Mouse (Mus musculus) intestine, postnatal 0 days (tissue): ENCODE results near the gene Arhgap31. TPM values are rescaled to one million over a fixed set of nuclear protein-coding genes. Genes with fewer than 3 reads are reported as not detected.

Experiments
- ATAC-seq: fragments of 200-750 bp; cut with Nextera tagmentation; 2 replicates; pipeline ENCODE4 v1.8.0; 2017; ENCODE audit warnings: mild to moderate bottlenecking, moderate TSS enrichment, moderate library complexity
- H3K27ac ChIP-seq: fragments of 300-500 bp; sonication (generic); 2 replicates; pipeline ENCODE4 v1.5.1; 2014; ENCODE audit warnings: mild to moderate bottlenecking, low read depth, low read length, moderate library complexity
- H3K27me3 ChIP-seq: fragments of 300-500 bp; sonication (generic); replicated peaks from 2 replicates; pipeline ENCODE4 v1.6.1; 2014; ENCODE audit warnings: low read length, mixed read lengths; ENCODE audit not compliant: control insufficient read depth, insufficient read depth
- H3K36me3 ChIP-seq: fragments of 300-500 bp; sonication (generic); 2 replicates; pipeline ENCODE4 v1.6.1; 2014; ENCODE audit warnings: mild to moderate bottlenecking, moderate library complexity; ENCODE audit not compliant: control insufficient read depth, insufficient read depth
- H3K4me1 ChIP-seq: fragments of 300-500 bp; sonication (generic); replicated peaks from 2 replicates; pipeline ENCODE4 v1.6.1; 2014; ENCODE audit warnings: antibody characterized with exemption, low read length, mixed read lengths; ENCODE audit not compliant: control insufficient read depth, insufficient read depth
- H3K4me2 ChIP-seq: fragments of 300-500 bp; sonication (generic); replicated peaks from 2 replicates; pipeline ENCODE4 v1.6.1; 2014; ENCODE audit warnings: low read depth, mild to moderate bottlenecking, moderate library complexity
- H3K4me3 ChIP-seq: fragments of 300-500 bp; sonication (generic); 2 replicates; pipeline ENCODE4 v1.5.1; 2014; ENCODE audit warnings: low read depth, low read length
- H3K9ac ChIP-seq: fragments of 300-500 bp; sonication (generic); 2 replicates; pipeline ENCODE4 v1.6.1; 2014; ENCODE audit warnings: mild to moderate bottlenecking, low read depth, low read length
- H3K9me3 ChIP-seq: fragments of 300-500 bp; sonication (generic); 2 replicates; pipeline ENCODE4 v1.6.1; 2016; ENCODE audit warnings: mixed run types; ENCODE audit not compliant: control insufficient read depth
- CTCF ChIP-seq: sonication (generic); IDR thresholded peaks from 2 replicates; pipeline ENCODE4 v1.5.1; 2016; ENCODE audit warnings: low read depth, mild to moderate bottlenecking, control low read depth, antibody characterized with exemption, moderate library complexity
- WGBS: fragments of 180-500 bp; shearing (Covaris S2); extraction: QIAGEN DNeasy Blood & Tissue Kit; methylation state at CpG from one replicate; pipeline ENCODE4 v1.1.7; 2014; 5-methylcytosine and 5-hydroxymethylcytosine counted together
- polyA plus RNA-seq: library from polyadenylated mRNA; unstranded; fragments of >200 nt; fragmentation: Nextera tagmentation; extraction: Ambion mirVana; gene quantifications from 2 replicates; pipeline ENCODE4 v1.2.1, GENCODE M21; 2015

Gene Arhgap31
- polyA plus RNA-seq, 1 experiment from 2014 or later, result 2.8 TPM

GRCm38 (mm10) chr16:38757626-38758025 is 44.6 kb upstream of the Arhgap31 start:
- ATAC-seq, result no peak
- H3K27ac ChIP-seq, result no peak overlapping the region
- peaks cover 35% of the 10 kb centered on the region for H3K36me3 ChIP-seq
- H3K9ac ChIP-seq, result no peak overlapping the region
- no peak for TF ChIP-seq CTCF
- no peak overlapping the region for H3K4me2 ChIP-seq
- 95% methylated on average over 19 of the region's 19 CpGs for WGBS
- no peaks in the 10 kb centered on the region for H3K27me3 ChIP-seq
- no peak overlapping the region for H3K4me3 ChIP-seq
- H3K4me1 ChIP-seq, result 0 out of 2 replicates have a peak, but pooled peaks cover 4% of the 10 kb centered on the region
- H3K9me3 ChIP-seq, result no peaks in the 10 kb centered on the region

GRCm38 (mm10) chr16:38756572-38756971 is 43.5 kb upstream of the Arhgap31 start:
- Histone ChIP-seq H3K27ac (no peak overlapping the region), H3K36me3 (peaks cover 35% of the 10 kb centered on the region), H3K27me3 (no peaks in the 10 kb centered on the region), H3K4me3 (no peak overlapping the region), H3K4me1 (0 out of 2 replicates have a peak, but pooled peaks cover 4% of the 10 kb centered on the region), H3K9me3 (no peaks in the 10 kb centered on the region), H3K9ac (no peak overlapping the region), H3K4me2 (no peak overlapping the region)
- peak; percentile 66 for ATAC-seq
- 56% methylated on average over 4 of the region's 4 CpGs for WGBS
- no peak for TF ChIP-seq CTCF

- no peak for ATAC-seq
- 0 out of 2 replicates have a peak, but pooled peaks cover 4% of the 10 kb centered on the region for H3K4me1 ChIP-seq
- H3K27ac ChIP-seq, result no peak overlapping the region
- H3K9ac ChIP-seq, result no peak overlapping the region
- peaks cover 35% of the 10 kb centered on the region for H3K36me3 ChIP-seq
- H3K27me3 ChIP-seq, result no peaks in the 10 kb centered on the region
- no peaks in the 10 kb centered on the region for H3K9me3 ChIP-seq
- 42% methylated on average over 5 of the region's 5 CpGs for WGBS
- no peak overlapping the region for H3K4me3 ChIP-seq
- no peak overlapping the region for H3K4me2 ChIP-seq
- no peak for TF ChIP-seq CTCF
Observed at GRCm38 (mm10) chr16:38756177-38756503, 43.1 kb upstream of the Arhgap31 start.

GRCm38 (mm10) chr16:38755452-38756176 is 42.5 kb upstream of the Arhgap31 start:
- Histone ChIP-seq H3K4me2 (no peak overlapping the region), H3K36me3 (peaks cover 31% of the 10 kb centered on the region), H3K9ac (no peak overlapping the region), H3K4me1 (0 out of 2 replicates have a peak, but pooled peaks cover 4% of the 10 kb centered on the region), H3K27ac (no peak overlapping the region), H3K4me3 (no peak overlapping the region), H3K9me3 (no peaks in the 10 kb centered on the region), H3K27me3 (no peaks in the 10 kb centered on the region)
- ATAC-seq, result no peak
- WGBS, result 56% methylated on average over 7 of the region's 7 CpGs
- no peak for TF ChIP-seq CTCF

- peaks cover 13% of the 10 kb centered on the region for H3K36me3 ChIP-seq
Observed at GRCm38 (mm10) chr16:38753631-38754030, 40.6 kb upstream of the Arhgap31 start.

GRCm38 (mm10) chr16:38750803-38751202 is 37.7 kb upstream of the Arhgap31 start:
- peak; percentile 62 for ATAC-seq
- H3K9ac ChIP-seq, result no peak overlapping the region
- no peak overlapping the region for H3K4me3 ChIP-seq
- WGBS, result 47% methylated on average over 6 of the region's 6 CpGs
- no peaks in the 10 kb centered on the region for H3K4me1 ChIP-seq
- H3K4me2 ChIP-seq, result no peak overlapping the region
- H3K36me3 ChIP-seq, result peaks cover 2% of the 10 kb centered on the region; the same call in 1 of the 2 replicates
- no peak for TF ChIP-seq CTCF
- no peaks in the 10 kb centered on the region for H3K27me3 ChIP-seq
- no peaks in the 10 kb centered on the region for H3K9me3 ChIP-seq
- H3K27ac ChIP-seq, result no peak overlapping the region

More at GRCm38 (mm10) chr16:38753631-38754030, 40.6 kb upstream of the Arhgap31 start:
- Histone ChIP-seq H3K4me3 (no peak overlapping the region), H3K27ac (no peak overlapping the region), H3K4me1 (0 out of 2 replicates have a peak, but pooled peaks cover 4% of the 10 kb centered on the region), H3K9me3 (no peaks in the 10 kb centered on the region), H3K9ac (no peak overlapping the region), H3K4me2 (no peak overlapping the region), H3K27me3 (no peaks in the 10 kb centered on the region)
- TF ChIP-seq CTCF, result no peak
- ATAC-seq, result no peak
- 63% methylated on average over 11 of the region's 11 CpGs for WGBS
